Mouse (Mus musculus) forebrain, embryonic 14.5 days (tissue): ENCODE data around the gene Tmem185b. TPM values are rescaled to one million over a fixed set of nuclear protein-coding genes. Genes with fewer than 3 reads are reported as not detected.
A peak's percentile ranks its signal among the peaks of the same experiment; 100 is the strongest.

ENCODE experiments used
- ATAC-seq: fragments of 200-750 bp; cut with Nextera tagmentation; 2 replicates; pipeline ENCODE4 v1.8.0; 2017; ENCODE audit warnings: mild to moderate bottlenecking, moderate library complexity
- DNase-seq: peaks from one replicate; pipeline ENCODE4 v3.0.0-alpha.2; 2015; ENCODE audit warnings: low spot score
- H3K27ac ChIP-seq: fragments of 300-500 bp; sonication (generic); 2 replicates; pipeline ENCODE4 v1.5.1; 2014; ENCODE audit warnings: low read depth, mild to moderate bottlenecking, control low read depth, low read length, moderate library complexity
- H3K27me3 ChIP-seq: fragments of 300-500 bp; sonication (generic); replicated peaks from 2 replicates; pipeline ENCODE4 v1.6.1; 2014; ENCODE audit warnings: low read length, control low read depth, mixed read lengths; ENCODE audit not compliant: control insufficient read depth, insufficient read depth
- H3K36me3 ChIP-seq: fragments of 300-500 bp; sonication (generic); 2 replicates; pipeline ENCODE4 v1.6.1; 2014; ENCODE audit warnings: low read length, control low read depth; ENCODE audit not compliant: control insufficient read depth, insufficient read depth
- H3K4me1 ChIP-seq: fragments of 300-500 bp; sonication (generic); 2 replicates; pipeline ENCODE4 v1.6.1; 2014; ENCODE audit warnings: antibody characterized with exemption, low read length, control low read depth; ENCODE audit not compliant: control insufficient read depth, insufficient read depth
- H3K4me2 ChIP-seq: fragments of 300-500 bp; sonication (generic); 2 replicates; pipeline ENCODE4 v1.6.1; 2014; ENCODE audit warnings: mild to moderate bottlenecking, control low read depth, low read length
- H3K4me3 ChIP-seq: fragments of 300-500 bp; sonication (generic); 2 replicates; pipeline ENCODE4 v1.5.1; 2014; ENCODE audit warnings: low read depth, low read length, control low read depth
- H3K9ac ChIP-seq: fragments of 300-500 bp; sonication (generic); 2 replicates; pipeline ENCODE4 v1.6.1; 2014; ENCODE audit warnings: mild to moderate bottlenecking, low read length, control low read depth, moderate library complexity
- H3K9me3 ChIP-seq: fragments of 300-500 bp; sonication (generic); replicated peaks from 2 replicates; pipeline ENCODE4 v1.6.1; 2016; ENCODE audit warnings: low read length, control low read depth, mixed read lengths; ENCODE audit not compliant: control insufficient read depth
- WGBS: fragments of 180-500 bp; shearing (Covaris S2); extraction: QIAGEN DNeasy Blood & Tissue Kit; methylation state at CpG from one replicate; pipeline ENCODE4 v1.1.7; 2014; 5-methylcytosine and 5-hydroxymethylcytosine counted together
- polyA plus RNA-seq: library from polyadenylated mRNA; unstranded; fragments of >200 nt; fragmentation: Nextera tagmentation; extraction: Ambion mirVana; gene quantifications from 2 replicates; pipeline ENCODE4 v1.2.1, GENCODE M21; 2014

Gene Tmem185b
- 19.1 and 21.6 TPM in 2 replicates for polyA plus RNA-seq

DNA sequence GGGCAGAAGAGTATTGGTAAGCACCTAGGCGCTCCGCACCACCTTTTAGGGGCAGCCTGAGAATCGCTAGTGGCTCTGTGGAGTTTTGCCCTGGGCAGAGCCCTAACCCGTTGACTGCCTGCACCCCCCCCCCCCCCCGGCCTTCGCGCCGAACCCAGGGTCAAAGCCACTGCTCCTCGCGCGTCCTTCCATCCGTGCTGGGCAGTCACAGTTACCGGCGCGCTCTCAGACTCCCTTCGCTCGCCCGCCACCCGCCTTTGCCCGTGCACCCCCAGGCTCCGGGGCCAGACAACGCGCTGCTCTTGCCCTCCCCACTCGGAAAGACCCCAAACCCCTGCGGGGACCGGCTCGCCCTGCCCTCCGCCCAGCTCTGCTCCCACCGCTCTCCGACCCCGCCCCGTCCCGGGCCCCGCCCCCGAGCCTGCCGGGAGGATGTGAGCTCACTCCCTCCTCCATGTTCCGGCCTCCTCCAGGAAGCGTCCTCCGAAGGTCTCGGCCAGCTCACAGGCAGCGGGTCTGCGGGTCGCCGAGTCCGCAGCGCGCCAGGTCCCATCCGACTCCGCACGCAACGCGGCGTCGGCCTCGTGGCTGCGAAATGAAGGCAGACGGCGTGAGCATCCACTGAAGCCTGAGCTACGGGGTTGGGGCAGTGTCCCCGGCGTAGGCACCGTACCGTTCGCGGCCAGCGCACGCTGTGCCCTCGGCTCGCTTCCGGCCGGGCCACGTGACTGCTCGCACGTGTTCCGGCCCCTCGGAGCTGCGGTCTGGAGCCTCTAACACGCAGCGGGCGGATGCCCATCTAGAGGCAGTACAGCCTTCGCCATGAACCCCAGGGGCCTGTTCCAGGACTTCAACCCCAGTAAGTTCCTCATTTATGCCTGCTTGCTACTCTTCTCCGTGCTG is at the start of gene Tmem185b:
TSS of gene Tmem185b (plus strand) at position 472 of the 903 bp plus-strand sequence.
- Histone ChIP-seq H3K9ac (peak within 1 kb of the TSS; percentile 86), H3K4me1 (peaks cover 14% of the 10 kb centered on the region), H3K4me3 (peak within 1 kb of the TSS; percentile 64), H3K4me2 (peak within 1 kb of the TSS; percentile 88), H3K27ac (peak within 1 kb of the TSS; percentile 78), H3K27me3 (no peaks in the 10 kb centered on the region), H3K9me3 (0 out of 2 replicates have a peak, but pooled peaks cover 3% of the 10 kb centered on the region), H3K36me3 (peaks cover 22% of the 10 kb centered on the region)
- ATAC-seq, result peak; percentile 98
- peak; percentile 88 for DNase-seq
- 2% methylated on average over 72 of the region's 82 CpGs for WGBS

GRCm38 (mm10) chr1:119476905-119477353 is 49.0 kb upstream of the Tmem185b start:
- H3K36me3 ChIP-seq, result peaks cover 6% of the 10 kb centered on the region; the same call in 1 of the 2 replicates
- WGBS, result 88% methylated on average over 7 of the region's 7 CpGs

GRCm38 (mm10) chr1:119479641-119480040 is 46.3 kb upstream of the Tmem185b start:
- DNase-seq (no peak), ATAC-seq (no peak)
- Histone ChIP-seq H3K4me2 (no peak overlapping the region), H3K4me1 (no peaks in the 10 kb centered on the region), H3K27ac (no peak overlapping the region), H3K36me3 (peaks cover 4% of the 10 kb centered on the region; the same call in 1 of the 2 replicates), H3K9me3 (no peaks in the 10 kb centered on the region), H3K27me3 (no peaks in the 10 kb centered on the region), H3K9ac (no peak overlapping the region), H3K4me3 (no peak overlapping the region)
- WGBS, result 80% methylated on average over 4 of the region's 4 CpGs

More at GRCm38 (mm10) chr1:119476905-119477353, 49.0 kb upstream of the Tmem185b start:
- ATAC-seq, result no peak
- Histone ChIP-seq H3K4me1 (no peaks in the 10 kb centered on the region), H3K4me2 (no peak overlapping the region), H3K4me3 (no peak overlapping the region), H3K27me3 (no peaks in the 10 kb centered on the region), H3K27ac (no peak overlapping the region), H3K9ac (no peak overlapping the region), H3K9me3 (no peaks in the 10 kb centered on the region)
- DNase-seq, result no peak

- Histone ChIP-seq H3K9ac (no peak overlapping the region), H3K27me3 (no peaks in the 10 kb centered on the region), H3K4me2 (no peak overlapping the region), H3K9me3 (no peaks in the 10 kb centered on the region), H3K4me3 (no peak overlapping the region), H3K4me1 (no peaks in the 10 kb centered on the region), H3K36me3 (no peaks in the 10 kb centered on the region; the same call in 1 of the 2 replicates), H3K27ac (no peak overlapping the region)
- ATAC-seq, result no peak
- DNase-seq, result no peak
- WGBS, result 96% methylated on average over 8 of the region's 8 CpGs
Observed at GRCm38 (mm10) chr1:119480678-119481077, 45.3 kb upstream of the Tmem185b start.

GRCm38 (mm10) chr1:119481205-119481932 is 44.6 kb upstream of the Tmem185b start:
- Histone ChIP-seq H3K27ac (no peak overlapping the region), H3K36me3 (no peaks in the 10 kb centered on the region), H3K4me3 (no peak overlapping the region), H3K9ac (no peak overlapping the region), H3K9me3 (no peaks in the 10 kb centered on the region), H3K4me2 (no peak overlapping the region), H3K4me1 (no peaks in the 10 kb centered on the region), H3K27me3 (no peaks in the 10 kb centered on the region)
- DNase-seq, result no peak
- no peak for ATAC-seq
- 94% methylated on average over 7 of the region's 7 CpGs for WGBS

GRCm38 (mm10) chr1:119482891-119483290 is 43.1 kb upstream of the Tmem185b start:
- 52% methylated on average over 3 of the region's 3 CpGs for WGBS

DNA sequence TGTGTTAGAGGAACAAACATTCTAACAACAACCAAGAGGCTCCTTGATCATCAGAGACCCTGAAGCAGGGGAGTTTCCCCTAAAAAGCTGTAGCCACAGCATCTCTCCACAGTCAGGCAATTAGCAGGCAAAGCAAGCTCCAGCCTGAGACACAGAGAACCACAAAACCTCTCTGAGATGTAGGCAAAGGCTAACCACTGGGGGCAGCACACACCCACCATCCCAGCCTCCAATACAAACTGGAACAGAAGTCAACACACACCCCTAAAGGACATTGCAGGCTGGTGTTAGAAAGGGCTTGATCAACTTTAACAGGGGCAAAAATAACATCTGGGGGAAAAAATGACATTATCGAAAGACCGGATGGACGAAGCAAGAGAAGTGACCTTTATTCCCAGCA is 41.5 kb upstream of the Tmem185b start:
- ATAC-seq (peak; percentile 37; the same call in 1 of the 2 replicates), DNase-seq (peak; percentile 49)
- no peaks in the 10 kb centered on the region for H3K36me3 ChIP-seq
- no peak overlapping the region for H3K27ac ChIP-seq
- peaks cover 10% of the 10 kb centered on the region for H3K4me1 ChIP-seq
- no peaks in the 10 kb centered on the region for H3K9me3 ChIP-seq
- H3K27me3 ChIP-seq, result no peaks in the 10 kb centered on the region
- H3K4me3 ChIP-seq, result no peak overlapping the region
- 63% methylated on average over 3 of the region's 3 CpGs for WGBS
- no peak overlapping the region for H3K4me2 ChIP-seq
- no peak overlapping the region for H3K9ac ChIP-seq

More at GRCm38 (mm10) chr1:119482891-119483290, 43.1 kb upstream of the Tmem185b start:
- no peak for DNase-seq
- no peak overlapping the region for H3K9ac ChIP-seq
- H3K9me3 ChIP-seq, result no peaks in the 10 kb centered on the region
- no peaks in the 10 kb centered on the region for H3K27me3 ChIP-seq
- peaks cover 10% of the 10 kb centered on the region for H3K4me1 ChIP-seq
- no peak overlapping the region for H3K4me3 ChIP-seq
- no peak for ATAC-seq
- no peak overlapping the region for H3K27ac ChIP-seq
- no peak overlapping the region for H3K4me2 ChIP-seq
- H3K36me3 ChIP-seq, result no peaks in the 10 kb centered on the region

GRCm38 (mm10) chr1:119485825-119486224 is 40.1 kb upstream of the Tmem185b start:
- no peak overlapping the region for H3K27ac ChIP-seq
- no peaks in the 10 kb centered on the region for H3K36me3 ChIP-seq
- no peak overlapping the region for H3K9ac ChIP-seq
- peaks cover 10% of the 10 kb centered on the region for H3K4me1 ChIP-seq
- H3K4me2 ChIP-seq, result no peak overlapping the region
- DNase-seq (no peak), ATAC-seq (no peak)
- no peaks in the 10 kb centered on the region for H3K27me3 ChIP-seq
- WGBS, result 23% methylated on average over 2 of the region's 2 CpGs
- no peak overlapping the region for H3K4me3 ChIP-seq
- no peaks in the 10 kb centered on the region for H3K9me3 ChIP-seq
